Mouse (Mus musculus) G1E-ER4 (cell line): ENCODE results near the gene Dach1. TPM values are rescaled to one million over a fixed set of nuclear protein-coding genes. Genes with fewer than 3 reads are reported as not detected.

Experiments
- GATA1 ChIP-seq: IDR thresholded peaks from one replicate; pipeline ENCODE4 v1.8.0; 2012; ENCODE audit warnings: low read length, inconsistent platforms
- polyA plus RNA-seq: library from polyadenylated mRNA; stranded (reverse); fragments of >175 nt; gene quantifications from 2 replicates; pipeline ENCODE4 v1.2.3, GENCODE M21; 2012

Dach1 gene
- polyA plus RNA-seq, 1 experiment = not detected

GRCm38 (mm10) chr14:97998584-97998983 is 171.0 kb downstream of the Dach1 start:
- TF ChIP-seq GATA1 = no peak

- TF ChIP-seq GATA1 = no peak
These were observed 186.3 kb downstream of the Dach1 start for GRCm38 (mm10) chr14:97983251-97983650.

GRCm38 (mm10) chr14:97982676-97983075 is 186.9 kb downstream of the Dach1 start:
- TF ChIP-seq GATA1 = no peak

GRCm38 (mm10) chr14:97980879-97981278 is 188.7 kb downstream of the Dach1 start:
- no peak for TF ChIP-seq GATA1

GRCm38 (mm10) chr14:97976091-97976490 is 193.5 kb downstream of the Dach1 start:
- no peak for TF ChIP-seq GATA1

GRCm38 (mm10) chr14:97975447-97975846 is 194.1 kb downstream of the Dach1 start:
- no peak for TF ChIP-seq GATA1

GRCm38 (mm10) chr14:97964543-97965069 is 205.0 kb downstream of the Dach1 start:
- TF ChIP-seq GATA1 = no peak

GRCm38 (mm10) chr14:97963624-97964023 is 205.9 kb downstream of the Dach1 start:
- no peak for TF ChIP-seq GATA1

- TF ChIP-seq GATA1 = no peak
These were observed 213.2 kb downstream of the Dach1 start for GRCm38 (mm10) chr14:97956356-97956755.

- no peak for TF ChIP-seq GATA1
These were observed 224.1 kb downstream of the Dach1 start for GRCm38 (mm10) chr14:97945471-97945870.

- no peak for TF ChIP-seq GATA1
These were observed 224.8 kb downstream of the Dach1 start for GRCm38 (mm10) chr14:97944643-97945268.

- TF ChIP-seq GATA1 = no peak
These were observed 227.2 kb downstream of the Dach1 start for GRCm38 (mm10) chr14:97942361-97942760.

GRCm38 (mm10) chr14:97896622-97897021 is 272.9 kb downstream of the Dach1 start:
- no peak for TF ChIP-seq GATA1

- TF ChIP-seq GATA1 = no peak
These were observed 287.6 kb downstream of the Dach1 start for GRCm38 (mm10) chr14:97881976-97882375.

GRCm38 (mm10) chr14:97871001-97871400 is 298.6 kb downstream of the Dach1 start:
- no peak for TF ChIP-seq GATA1

GRCm38 (mm10) chr14:97858384-97858783 is 311.2 kb downstream of the Dach1 start:
- TF ChIP-seq GATA1 = no peak

- TF ChIP-seq GATA1 = no peak
These were observed 312.3 kb downstream of the Dach1 start for GRCm38 (mm10) chr14:97857276-97857675.
